Mouse (Mus musculus): ENCODE results near the gene Jmjd1c. TPM values are rescaled to one million over a fixed set of nuclear protein-coding genes. Genes with fewer than 3 reads are reported as not detected.

Jmjd1c gene
- polyA plus RNA-seq, 1 experiment from 2014 or later, result 43.0 TPM

- Histone ChIP-seq H3K9ac (ENCODE audit: low read length) (no peak overlapping the region), H3K4me3 (ENCODE audit: low read depth, low read length) (no peak overlapping the region)
These were observed 39.8 kb upstream of the Jmjd1c start for GRCm38 (mm10) chr10:67055867-67056856.

GRCm38 (mm10) chr10:67057208-67057607 lies 38.7 kb upstream of the Jmjd1c start:
- Histone ChIP-seq H3K27ac (replicated peaks; ENCODE audit: low read depth, low read length) (no peak overlapping the region), H3K27me3 (ENCODE audit: control insufficient read depth, insufficient read depth, low read length) (no peaks in the 10 kb centered on the region), H3K4me2 (ENCODE audit: low read depth, severe bottlenecking) (no peak overlapping the region), H3K36me3 (ENCODE audit: control insufficient read depth, insufficient read depth, low read length) (no peaks in the 10 kb centered on the region), H3K4me1 (ENCODE audit: control insufficient read depth, insufficient read depth, low read length) (peaks cover 13% of the 10 kb centered on the region), H3K9ac (ENCODE audit: low read length) (no peak overlapping the region), H3K4me3 (ENCODE audit: low read depth, low read length) (no peak overlapping the region), H3K9me3 (ENCODE audit: control insufficient read depth, low read length) (no peaks in the 10 kb centered on the region)
- ATAC-seq (ENCODE audit: insufficient number of reproducible peaks, low FRiP score, low TSS enrichment, low read depth), result no peak
- no peak for DNase-seq (ENCODE audit: low spot score)

More at GRCm38 (mm10) chr10:67055867-67056856, 39.8 kb upstream of the Jmjd1c start:
- Histone ChIP-seq H3K27me3 (ENCODE audit: control insufficient read depth, insufficient read depth, low read length) (no peaks in the 10 kb centered on the region), H3K4me2 (ENCODE audit: low read depth, severe bottlenecking) (no peak overlapping the region), H3K9me3 (ENCODE audit: control insufficient read depth, low read length) (no peaks in the 10 kb centered on the region), H3K27ac (replicated peaks; ENCODE audit: low read depth, low read length) (peak overlapping the region; percentile 60), H3K36me3 (ENCODE audit: control insufficient read depth, insufficient read depth, low read length) (no peaks in the 10 kb centered on the region), H3K4me1 (ENCODE audit: control insufficient read depth, insufficient read depth, low read length) (peaks cover 12% of the 10 kb centered on the region)
- 57% methylated on average over 17 of the region's 17 CpGs for WGBS
- DNase-seq (ENCODE audit: low spot score) (no peak), ATAC-seq (ENCODE audit: insufficient number of reproducible peaks, low FRiP score, low TSS enrichment, low read depth) (no peak)

- Histone ChIP-seq H3K4me2 (ENCODE audit: low read depth, severe bottlenecking) (no peak overlapping the region), H3K4me1 (ENCODE audit: control insufficient read depth, insufficient read depth, low read length) (peaks cover 13% of the 10 kb centered on the region)
- WGBS, result 94% methylated on average over 6 of the region's 6 CpGs
These were observed 38.2 kb upstream of the Jmjd1c start for GRCm38 (mm10) chr10:67057696-67058095.

GRCm38 (mm10) chr10:67058297-67058696 lies 37.6 kb upstream of the Jmjd1c start:
- ATAC-seq (ENCODE audit: insufficient number of reproducible peaks, low FRiP score, low TSS enrichment, low read depth), result no peak
- H3K9ac ChIP-seq (ENCODE audit: low read length), result no peak overlapping the region
- DNase-seq (ENCODE audit: low spot score), result no peak
- H3K36me3 ChIP-seq (ENCODE audit: control insufficient read depth, insufficient read depth, low read length), result no peaks in the 10 kb centered on the region
- H3K27ac ChIP-seq (replicated peaks; ENCODE audit: low read depth, low read length), result no peak overlapping the region
- no peak overlapping the region for H3K4me3 ChIP-seq (ENCODE audit: low read depth, low read length)
- no peaks in the 10 kb centered on the region for H3K27me3 ChIP-seq (ENCODE audit: control insufficient read depth, insufficient read depth, low read length)
- H3K4me2 ChIP-seq (ENCODE audit: low read depth, severe bottlenecking), result no peak overlapping the region
- H3K4me1 ChIP-seq (ENCODE audit: control insufficient read depth, insufficient read depth, low read length), result peaks cover 11% of the 10 kb centered on the region
- WGBS, result 80% methylated on average over 7 of the region's 7 CpGs
- H3K9me3 ChIP-seq (ENCODE audit: control insufficient read depth, low read length), result no peaks in the 10 kb centered on the region

More at GRCm38 (mm10) chr10:67057696-67058095, 38.2 kb upstream of the Jmjd1c start:
- no peaks in the 10 kb centered on the region for H3K9me3 ChIP-seq (ENCODE audit: control insufficient read depth, low read length)
- H3K4me3 ChIP-seq (ENCODE audit: low read depth, low read length), result no peak overlapping the region
- no peaks in the 10 kb centered on the region for H3K36me3 ChIP-seq (ENCODE audit: control insufficient read depth, insufficient read depth, low read length)
- no peak for ATAC-seq (ENCODE audit: insufficient number of reproducible peaks, low FRiP score, low TSS enrichment, low read depth)
- no peak overlapping the region for H3K27ac ChIP-seq (replicated peaks; ENCODE audit: low read depth, low read length)
- H3K9ac ChIP-seq (ENCODE audit: low read length), result no peak overlapping the region
- DNase-seq (ENCODE audit: low spot score), result no peak
- H3K27me3 ChIP-seq (ENCODE audit: control insufficient read depth, insufficient read depth, low read length), result no peaks in the 10 kb centered on the region

GRCm38 (mm10) chr10:67058702-67059101 lies 37.2 kb upstream of the Jmjd1c start:
- no peak for ATAC-seq (ENCODE audit: insufficient number of reproducible peaks, low FRiP score, low TSS enrichment, low read depth)
- DNase-seq (ENCODE audit: low spot score), result no peak
- 81% methylated on average over 6 of the region's 6 CpGs for WGBS

GRCm38 (mm10) chr10:67061367-67061801 lies 34.5 kb upstream of the Jmjd1c start:
- no peaks in the 10 kb centered on the region for H3K9me3 ChIP-seq (ENCODE audit: control insufficient read depth, low read length)
- H3K4me1 ChIP-seq (ENCODE audit: control insufficient read depth, insufficient read depth, low read length), result peaks cover 5% of the 10 kb centered on the region; the same call in 1 of the 2 replicates
- H3K4me3 ChIP-seq (ENCODE audit: low read depth, low read length), result no peak overlapping the region
- ATAC-seq (ENCODE audit: insufficient number of reproducible peaks, low FRiP score, low TSS enrichment, low read depth) (no peak), DNase-seq (ENCODE audit: low spot score) (no peak)
- H3K9ac ChIP-seq (ENCODE audit: low read length), result no peak overlapping the region
- H3K4me2 ChIP-seq (ENCODE audit: low read depth, severe bottlenecking), result no peak overlapping the region
- H3K27me3 ChIP-seq (ENCODE audit: control insufficient read depth, insufficient read depth, low read length), result no peaks in the 10 kb centered on the region
- H3K36me3 ChIP-seq (ENCODE audit: control insufficient read depth, insufficient read depth, low read length), result no peaks in the 10 kb centered on the region
- WGBS, result 69% methylated on average over 10 of the region's 10 CpGs
- H3K27ac ChIP-seq (replicated peaks; ENCODE audit: low read depth, low read length), result no peak overlapping the region

More at GRCm38 (mm10) chr10:67058702-67059101, 37.2 kb upstream of the Jmjd1c start:
- Histone ChIP-seq H3K4me2 (ENCODE audit: low read depth, severe bottlenecking) (no peak overlapping the region), H3K9me3 (ENCODE audit: control insufficient read depth, low read length) (no peaks in the 10 kb centered on the region), H3K9ac (ENCODE audit: low read length) (no peak overlapping the region), H3K4me3 (ENCODE audit: low read depth, low read length) (no peak overlapping the region), H3K4me1 (ENCODE audit: control insufficient read depth, insufficient read depth, low read length) (peaks cover 7% of the 10 kb centered on the region), H3K27me3 (ENCODE audit: control insufficient read depth, insufficient read depth, low read length) (no peaks in the 10 kb centered on the region), H3K27ac (replicated peaks; ENCODE audit: low read depth, low read length) (no peak overlapping the region), H3K36me3 (ENCODE audit: control insufficient read depth, insufficient read depth, low read length) (no peaks in the 10 kb centered on the region)

- Histone ChIP-seq H3K27ac (replicated peaks; ENCODE audit: low read depth, low read length) (0 out of 2 replicates have a peak overlapping the region, but pooled peaks have one; percentile 30), H3K27me3 (ENCODE audit: control insufficient read depth, insufficient read depth, low read length) (no peaks in the 10 kb centered on the region), H3K36me3 (ENCODE audit: control insufficient read depth, insufficient read depth, low read length) (no peaks in the 10 kb centered on the region), H3K9ac (ENCODE audit: low read length) (no peak overlapping the region), H3K9me3 (ENCODE audit: control insufficient read depth, low read length) (no peaks in the 10 kb centered on the region), H3K4me1 (ENCODE audit: control insufficient read depth, insufficient read depth, low read length) (peaks cover 5% of the 10 kb centered on the region; the same call in 1 of the 2 replicates), H3K4me2 (ENCODE audit: low read depth, severe bottlenecking) (no peak overlapping the region), H3K4me3 (ENCODE audit: low read depth, low read length) (no peak overlapping the region)
- ATAC-seq (ENCODE audit: insufficient number of reproducible peaks, low FRiP score, low TSS enrichment, low read depth) (no peak), DNase-seq (ENCODE audit: low spot score) (no peak)
- WGBS, result 72% methylated on average over 4 of the region's 4 CpGs
These were observed 34.1 kb upstream of the Jmjd1c start for GRCm38 (mm10) chr10:67061823-67062222.

- no peak overlapping the region for H3K4me3 ChIP-seq (ENCODE audit: low read depth, low read length)
- H3K27ac ChIP-seq (replicated peaks; ENCODE audit: low read depth, low read length), result no peak overlapping the region
- no peak overlapping the region for H3K9ac ChIP-seq (ENCODE audit: low read length)
- peaks cover 5% of the 10 kb centered on the region; the same call in 1 of the 2 replicates for H3K4me1 ChIP-seq (ENCODE audit: control insufficient read depth, insufficient read depth, low read length)
- H3K27me3 ChIP-seq (ENCODE audit: control insufficient read depth, insufficient read depth, low read length), result no peaks in the 10 kb centered on the region
- ATAC-seq (ENCODE audit: insufficient number of reproducible peaks, low FRiP score, low TSS enrichment, low read depth) (no peak), DNase-seq (ENCODE audit: low spot score) (no peak)
- H3K36me3 ChIP-seq (ENCODE audit: control insufficient read depth, insufficient read depth, low read length), result no peaks in the 10 kb centered on the region
- WGBS, result 88% methylated on average over 7 of the region's 7 CpGs
- H3K4me2 ChIP-seq (ENCODE audit: low read depth, severe bottlenecking), result no peak overlapping the region
- no peaks in the 10 kb centered on the region for H3K9me3 ChIP-seq (ENCODE audit: control insufficient read depth, low read length)
These were observed 30.5 kb upstream of the Jmjd1c start for GRCm38 (mm10) chr10:67065277-67065887.

All from limb, embryonic 11.5 days (tissue).